Mouse (Mus musculus) gastrocnemius, adult 2 months (tissue): Measurements from ENCODE around the gene Arhgap42. TPM values are rescaled to one million over a fixed set of nuclear protein-coding genes. Genes with fewer than 3 reads are reported as not detected.

ENCODE experiments used
- DNase-seq: peaks from one replicate; pipeline ENCODE4 v3.0.0; 2022
- H3K27ac ChIP-seq: fragments of 200-600 bp; 2 replicates; pipeline ENCODE4 v1.8.1; 2022; ENCODE audit warnings: mild to moderate bottlenecking
- H3K4me3 ChIP-seq: fragments of 200-600 bp; 2 replicates; pipeline ENCODE4 v1.8.1; 2022; ENCODE audit warnings: mild to moderate bottlenecking, moderate library complexity
- CTCF ChIP-seq: fragments of 200-600 bp; IDR thresholded peaks from 2 replicates; pipeline ENCODE4 v1.8.1; 2022; ENCODE audit warnings: antibody characterized with exemption, mild to moderate bottlenecking, moderate library complexity
- intact Hi-C: fragments of 180-260 bp; cut with DNase I; formaldehyde crosslinking; loops from one replicate; pipeline ENCODE4 v1.15.1; 2025
- total RNA-seq, 2 experiments: library from RNA; stranded (reverse); gene quantifications; 2 replicates each; pipeline ENCODE4 v1.2.3; 2021

Arhgap42 gene
- total RNA-seq, 2 experiments from 2014 or later: 4.4 to 7.9 TPM

DNA sequence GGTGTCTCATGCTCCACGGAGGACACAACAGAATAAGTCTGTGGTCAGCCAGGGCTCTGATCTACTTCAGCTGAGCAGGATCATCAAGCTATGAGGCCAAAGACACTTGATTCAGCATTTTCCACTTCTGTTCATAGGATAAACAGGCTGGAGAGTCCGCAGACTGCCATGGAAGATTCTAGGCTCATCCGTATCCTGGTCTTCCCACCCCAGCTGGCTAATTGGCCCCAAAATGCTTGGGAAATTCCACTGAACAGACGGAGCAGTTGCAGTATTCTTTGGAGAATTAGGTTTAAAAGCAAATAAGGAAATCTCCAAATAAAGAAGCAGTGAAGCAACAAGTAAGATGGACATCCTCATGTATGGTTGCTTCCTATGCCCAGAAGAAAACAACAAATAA lies 126.0 kb downstream of the Arhgap42 start:
- no peak overlapping the region for H3K4me3 ChIP-seq
- peak overlapping the region; percentile 75 for H3K27ac ChIP-seq
- no peak for TF ChIP-seq CTCF
- intact Hi-C loops: no loop called here
- peak; percentile 39 for DNase-seq

DNA sequence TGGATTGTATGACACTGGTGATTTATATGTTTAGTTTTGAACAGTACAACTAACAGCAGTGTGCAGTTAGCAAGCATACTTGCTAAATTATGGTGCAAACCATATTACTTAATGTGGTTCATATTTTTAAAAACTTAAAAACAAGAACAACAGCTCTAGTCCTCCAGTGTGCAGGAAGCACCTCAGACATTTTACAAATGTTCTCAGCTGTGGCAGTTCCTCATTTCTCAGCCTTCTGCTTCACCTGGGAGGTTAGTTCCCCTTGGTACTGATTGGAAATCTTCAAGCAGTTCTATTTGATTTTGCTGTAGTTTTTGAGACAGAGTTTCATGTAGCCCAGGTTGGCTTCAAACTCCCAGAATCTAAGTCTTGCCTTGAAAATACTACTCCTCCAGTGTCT lies 131.2 kb downstream of the Arhgap42 start:
- no peak for DNase-seq
- TF ChIP-seq CTCF: no peak
- Histone ChIP-seq H3K4me3 (no peak overlapping the region), H3K27ac (peak overlapping the region; percentile 61; the same call in 1 of the 2 replicates)
- intact Hi-C loops: no loop called here

DNA sequence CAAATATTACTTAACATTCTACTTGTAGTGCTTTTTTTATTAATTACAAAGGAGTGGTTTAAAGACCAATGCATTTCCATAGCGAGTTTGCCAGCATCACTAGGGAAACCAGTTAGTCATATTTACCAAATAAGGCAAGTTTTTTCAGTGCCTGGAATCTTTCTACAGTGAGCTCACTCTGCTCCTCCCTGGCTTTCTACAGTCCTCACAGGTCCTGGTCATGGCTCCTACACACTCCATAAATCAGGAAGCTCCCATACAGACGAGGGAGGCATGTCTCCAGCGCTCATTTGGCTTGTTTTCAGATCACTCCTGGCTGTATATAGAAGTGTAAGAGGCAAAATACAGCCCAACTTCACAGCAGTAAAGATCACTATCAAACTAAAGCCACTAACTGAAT lies 134.1 kb downstream of the Arhgap42 start:
- TF ChIP-seq CTCF: no peak
- no peak for DNase-seq
- peak overlapping the region; percentile 48 for H3K27ac ChIP-seq
- intact Hi-C loops: no loop called here
- H3K4me3 ChIP-seq: no peak overlapping the region

DNA sequence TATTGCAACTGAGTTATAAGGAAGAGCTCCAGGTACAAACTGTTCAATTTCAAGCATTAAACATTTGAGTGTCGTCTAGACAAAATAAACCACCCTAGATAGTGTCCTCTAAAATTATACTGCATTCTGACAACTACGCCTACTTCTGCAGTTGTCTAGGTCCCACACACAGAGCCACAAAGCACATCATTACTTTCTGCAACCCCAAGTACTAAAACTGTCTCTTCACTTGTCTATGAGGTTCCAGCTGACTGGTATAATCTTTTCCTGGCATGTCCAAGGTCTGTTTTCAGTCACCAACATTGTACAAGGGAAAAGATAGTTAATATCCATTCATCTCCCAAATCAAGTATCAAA lies 136.8 kb downstream of the Arhgap42 start:
- intact Hi-C loops: no loop called here
- TF ChIP-seq CTCF: no peak
- no peak for DNase-seq
- peak overlapping the region; percentile 32; the same call in 1 of the 2 replicates for H3K27ac ChIP-seq
- no peak overlapping the region for H3K4me3 ChIP-seq

DNA sequence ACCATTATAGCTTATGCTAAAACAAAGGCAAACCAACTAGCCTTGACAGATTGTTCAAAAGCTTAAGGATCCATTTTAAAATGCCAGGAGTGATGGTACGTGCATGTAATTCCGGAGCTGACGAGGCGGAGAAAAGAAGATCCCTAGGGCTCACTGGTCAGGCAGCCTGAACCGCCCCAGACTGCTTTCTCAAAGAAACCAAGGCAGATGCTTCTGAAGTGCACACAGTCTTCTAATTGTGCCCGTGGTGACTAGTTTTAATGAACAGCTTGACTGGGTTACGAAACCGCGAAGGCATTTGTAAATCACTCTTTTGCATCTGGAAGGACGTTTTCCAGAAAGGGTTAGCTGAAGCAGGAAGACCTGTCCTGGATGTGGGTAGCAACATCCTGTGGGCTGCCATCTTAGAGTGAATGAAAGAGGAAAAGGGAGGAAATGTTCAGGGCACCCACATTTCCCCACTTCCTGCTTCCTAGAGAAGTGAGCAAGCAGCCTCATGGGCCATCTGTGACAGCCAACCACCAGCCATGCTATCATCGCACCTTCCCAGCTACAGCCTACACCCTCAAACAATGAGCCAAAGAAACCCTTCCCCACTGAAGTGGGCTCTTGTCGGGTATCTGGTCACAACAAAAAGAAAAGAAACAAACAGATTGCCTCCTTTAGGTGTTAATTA lies 137.3 kb downstream of the Arhgap42 start:
- peak overlapping the region; percentile 32 for H3K27ac ChIP-seq
- intact Hi-C loops: no loop called here

DNA sequence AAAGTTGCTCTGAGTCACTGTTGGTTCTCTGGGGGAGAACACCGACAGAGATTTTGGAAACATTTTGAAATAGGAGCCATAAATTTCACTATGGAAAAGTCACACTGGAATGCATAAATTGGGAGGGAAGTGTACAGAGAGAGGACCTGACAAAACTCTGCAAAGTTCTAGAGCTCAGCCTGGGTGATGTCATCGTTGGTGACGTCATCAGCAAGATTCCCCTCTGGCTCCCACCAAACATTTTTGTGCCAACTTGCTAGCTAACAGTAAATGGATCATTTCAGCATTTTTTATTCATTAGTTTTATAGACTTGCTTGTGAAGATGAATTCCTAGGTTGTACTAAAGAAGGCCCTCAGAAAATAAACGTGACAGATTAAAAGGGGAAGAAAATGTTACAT lies 137.8 kb downstream of the Arhgap42 start:
- H3K27ac ChIP-seq: peak overlapping the region; percentile 32

More for the DNA sequence above, 137.3 kb downstream of the Arhgap42 start:
- no peak overlapping the region for H3K4me3 ChIP-seq
- TF ChIP-seq CTCF: no peak
- DNase-seq: no peak

DNA sequence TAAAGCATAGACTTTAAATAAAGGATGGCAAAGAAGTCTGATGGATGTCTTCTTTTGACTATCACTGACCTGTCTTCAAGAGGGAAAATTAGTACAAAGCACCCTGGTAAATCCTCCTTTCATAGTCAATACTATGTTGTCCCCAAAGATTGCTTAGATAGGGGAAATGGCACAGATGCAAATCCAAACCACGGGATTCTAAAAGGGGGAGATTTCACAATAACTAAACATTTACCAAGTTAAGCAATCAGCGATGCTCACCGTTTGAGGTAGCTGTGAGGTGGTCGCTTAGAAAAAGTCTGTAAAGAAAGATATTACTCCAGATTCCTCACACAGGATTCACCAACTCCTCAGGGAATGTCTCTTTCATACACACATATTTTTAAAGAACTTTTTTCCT lies 141.1 kb downstream of the Arhgap42 start:
- no peak for DNase-seq
- intact Hi-C loops: no loop called here
- no peak overlapping the region for H3K27ac ChIP-seq

More for the DNA sequence above, 137.8 kb downstream of the Arhgap42 start:
- TF ChIP-seq CTCF: no peak
- peak; percentile 42 for DNase-seq
- intact Hi-C loops: no loop called here
- H3K4me3 ChIP-seq: no peak overlapping the region

DNA sequence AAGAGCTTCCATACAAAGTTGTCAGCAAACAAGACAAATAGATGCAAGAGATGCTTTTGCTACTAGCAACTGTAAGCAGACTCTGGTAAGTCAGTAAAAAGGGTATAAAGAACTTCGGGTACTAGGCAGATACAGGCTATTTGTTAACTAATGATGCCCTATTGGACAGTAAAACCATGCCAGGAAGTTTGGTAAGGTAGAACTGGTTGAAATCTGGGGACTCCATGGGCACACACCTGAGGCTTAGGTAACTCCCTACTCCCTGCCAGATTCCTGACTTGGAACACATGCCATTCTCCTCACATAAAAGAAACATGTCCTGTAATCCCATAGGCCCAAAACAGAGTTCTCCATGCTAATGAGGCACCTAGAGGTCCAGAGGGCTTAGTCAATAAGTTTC lies 142.1 kb downstream of the Arhgap42 start:
- no peak overlapping the region for H3K4me3 ChIP-seq
- no peak for DNase-seq
- no peak overlapping the region for H3K27ac ChIP-seq
- no peak for TF ChIP-seq CTCF
- intact Hi-C loops: no loop called here

More for the DNA sequence above, 141.1 kb downstream of the Arhgap42 start:
- no peak for TF ChIP-seq CTCF
- no peak overlapping the region for H3K4me3 ChIP-seq

DNA sequence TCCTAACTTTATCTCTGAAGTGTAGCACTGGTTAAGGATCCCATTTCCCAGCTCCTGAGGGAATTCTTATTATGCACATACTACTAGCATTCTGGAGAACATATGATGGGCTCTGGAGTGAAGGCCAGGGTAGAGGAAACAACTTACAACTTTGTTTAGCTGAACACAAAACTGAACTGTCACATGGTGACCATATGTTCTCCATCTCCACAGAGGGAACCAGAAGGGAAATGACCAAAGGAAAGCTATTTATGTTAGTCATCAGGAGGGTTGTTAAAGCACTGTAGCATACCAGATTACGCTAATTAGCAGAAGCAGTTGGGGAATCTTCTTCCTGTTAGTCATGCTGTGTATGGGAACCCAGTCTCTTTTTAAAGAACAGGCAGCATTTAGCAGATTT lies 145.8 kb downstream of the Arhgap42 start:
- no peak overlapping the region for H3K4me3 ChIP-seq
- intact Hi-C loops: no loop called here
- DNase-seq: no peak
- H3K27ac ChIP-seq: no peak overlapping the region
- TF ChIP-seq CTCF: no peak

DNA sequence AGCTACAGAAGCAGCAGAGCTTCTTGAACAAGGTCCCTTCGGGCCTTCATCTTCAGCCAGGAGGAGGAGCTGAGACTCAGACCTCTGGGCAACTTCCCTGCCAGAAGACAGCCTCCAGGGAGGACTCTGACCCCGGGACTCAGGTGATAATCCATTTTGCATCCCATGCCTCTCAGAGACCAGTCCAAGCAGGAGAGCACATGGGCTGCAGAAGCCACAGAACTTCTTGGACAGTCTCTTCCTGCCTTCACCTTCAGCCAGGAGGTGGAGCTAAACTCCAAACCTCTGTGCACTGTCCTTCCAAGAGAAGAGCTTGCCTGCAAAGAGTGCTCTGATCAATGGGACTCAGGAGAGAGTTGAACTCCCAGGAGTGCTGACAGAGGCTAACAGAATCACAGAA lies 155.5 kb downstream of the Arhgap42 start:
- intact Hi-C loops: loop anchor here (10.0 kb wide), 1 partner anchor 151 kb away; the partner anchor contains the start of gene Arhgap42
- peak; percentile 62 for TF ChIP-seq CTCF
- Histone ChIP-seq H3K4me3 (no peak overlapping the region), H3K27ac (no peak overlapping the region)
- peak; percentile 37 for DNase-seq

DNA sequence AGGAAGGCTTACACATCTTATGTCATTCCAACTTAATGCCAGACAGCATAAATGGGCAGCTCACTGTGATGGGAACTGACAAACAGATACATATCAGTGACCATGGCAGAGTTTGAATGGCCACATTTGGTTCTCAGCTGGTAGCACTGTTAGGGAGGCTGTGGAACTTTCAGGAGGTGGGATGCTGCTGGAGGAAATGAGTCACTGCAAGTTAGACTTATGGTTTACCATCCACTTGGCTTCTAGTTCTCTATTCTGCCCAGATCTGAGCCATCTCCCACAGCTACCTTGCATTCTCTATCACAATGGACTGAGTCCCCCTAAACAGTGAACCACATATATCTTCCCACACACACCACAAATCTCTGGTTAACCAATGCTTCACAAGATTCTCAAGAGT lies 186.0 kb downstream of the Arhgap42 start:
- intact Hi-C loops: loop anchor here (5.0 kb wide), 1 partner anchor 184 kb away; the partner anchor contains the start of gene Arhgap42
- H3K27ac ChIP-seq: no peak overlapping the region

DNA sequence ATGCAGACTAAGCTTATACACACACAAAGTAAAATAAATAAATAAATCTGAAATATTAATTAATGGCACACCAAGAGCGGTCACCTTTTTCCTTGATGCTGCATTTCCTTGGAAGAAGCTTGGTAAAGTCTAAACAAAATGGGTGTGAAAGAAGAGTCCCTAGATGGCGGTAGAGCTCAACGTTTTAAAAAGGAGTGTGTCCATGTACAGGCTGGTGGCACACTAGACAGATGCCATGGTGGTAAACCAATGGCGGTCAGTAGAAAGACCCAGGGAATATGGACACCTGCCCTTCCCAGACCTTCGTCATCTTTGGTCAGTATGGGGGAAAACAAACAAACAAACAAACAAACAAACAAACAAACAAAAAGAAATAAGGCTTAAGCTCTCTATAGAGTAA lies 187.7 kb downstream of the Arhgap42 start:
- intact Hi-C loops: loop anchor here (5.0 kb wide), 1 partner anchor 186 kb away; the partner anchor contains the start of gene Arhgap42
- Histone ChIP-seq H3K4me3 (no peak overlapping the region), H3K27ac (no peak overlapping the region)
- TF ChIP-seq CTCF: peak; percentile 64
- peak; percentile 18 for DNase-seq

More for the DNA sequence above, 186.0 kb downstream of the Arhgap42 start:
- TF ChIP-seq CTCF: no peak
- no peak overlapping the region for H3K4me3 ChIP-seq
- DNase-seq: no peak

DNA sequence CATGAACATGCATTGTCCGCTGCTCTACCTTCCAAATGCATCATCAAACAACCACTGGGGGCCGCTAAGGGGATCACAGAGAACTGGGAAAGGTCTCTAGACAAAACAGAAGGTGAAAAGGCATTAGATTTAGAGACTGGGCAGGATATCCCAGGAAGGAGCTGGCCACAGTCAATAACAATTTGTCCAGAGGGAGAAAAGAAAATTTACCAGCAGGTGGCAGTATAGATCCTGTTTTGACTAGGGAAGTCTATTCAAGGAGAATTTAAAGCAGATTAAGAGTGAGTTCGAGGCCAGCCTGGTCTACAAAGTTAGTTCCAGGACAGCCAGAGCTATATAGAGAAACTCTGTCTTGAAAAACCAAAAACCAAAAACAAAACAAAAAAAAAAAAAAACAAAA lies 189.7 kb downstream of the Arhgap42 start:
- no peak for DNase-seq
- no peak overlapping the region for H3K27ac ChIP-seq
- intact Hi-C loops: loop anchor here (2.0 kb wide), 1 partner anchor 326 kb away; no protein-coding TSS in a partner anchor
- H3K4me3 ChIP-seq: no peak overlapping the region
- TF ChIP-seq CTCF: peak; percentile 51

DNA sequence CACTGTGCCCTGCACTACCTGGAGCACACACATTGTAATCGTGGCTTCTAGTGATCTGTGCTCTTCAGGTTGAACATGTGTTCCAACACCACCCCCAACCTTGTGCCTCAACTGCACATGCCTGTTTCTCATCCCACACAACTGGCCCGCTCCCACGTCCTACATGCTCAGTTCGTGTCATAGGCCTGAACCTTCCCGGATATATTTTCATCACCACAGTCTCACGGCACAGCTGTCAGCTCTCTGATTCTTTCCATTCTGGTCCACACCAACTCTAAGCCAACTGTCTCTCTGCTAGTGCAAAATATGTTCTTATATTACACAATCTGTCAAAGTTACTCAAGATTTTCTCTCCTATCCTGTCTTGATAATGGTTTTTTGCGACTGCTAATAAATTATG lies 197.9 kb downstream of the Arhgap42 start:
- intact Hi-C loops: no loop called here
- no peak for DNase-seq
- no peak overlapping the region for H3K27ac ChIP-seq
- no peak for TF ChIP-seq CTCF
- no peak overlapping the region for H3K4me3 ChIP-seq
